Mouse (Mus musculus): ENCODE results near the gene Havcr1. TPM values are rescaled to one million over a fixed set of nuclear protein-coding genes. Genes with fewer than 3 reads are reported as not detected.

Gene Havcr1
- total and polyA plus RNA-seq, 3 experiments: 0.50 TPM; not detected in 2

DNA sequence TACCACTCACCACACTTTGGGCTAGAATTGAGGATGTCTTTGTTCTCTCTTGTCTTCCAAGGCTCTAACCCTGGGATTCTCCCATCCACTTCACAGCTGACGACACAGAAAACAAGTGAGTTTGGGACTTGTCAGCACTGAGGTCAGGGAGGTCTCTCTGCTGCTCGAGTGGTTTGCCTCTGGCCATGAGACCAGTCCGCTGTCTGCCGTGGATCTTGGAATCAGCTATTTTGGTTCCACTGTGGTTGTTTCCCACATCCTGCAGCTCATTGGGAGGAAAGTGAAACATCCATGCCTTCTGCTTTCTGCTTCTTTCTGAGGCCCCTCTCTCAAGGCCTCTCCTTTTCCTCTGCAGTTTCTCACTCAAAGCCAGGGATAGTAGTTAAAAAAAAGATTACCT, 85.0 kb downstream of the Havcr1 start:
- dilution Hi-C loops (cut with MboI; ENCODE audit: extremely low pct_ligation_motif_present, extremely low pct_unique_long_range_greater_than_20kb, low sequenced_read_pairs): no loop called here

More for the DNA sequence above, 85.0 kb downstream of the Havcr1 start:
- no peak overlapping the region for H3K4me2 ChIP-seq (ENCODE audit: insufficient read depth, low read depth, poor library complexity, severe bottlenecking)
- no peak overlapping the region for H3K27ac ChIP-seq (ENCODE audit: insufficient read depth, low read depth)
- no peak for TF ChIP-seq MYC (IDR thresholded peaks at IDR 0.05; ENCODE audit: low read depth, low read length)
- H3K79me2 ChIP-seq (replicated peaks; ENCODE audit: control insufficient read depth, extremely low read depth, insufficient read depth, poor library complexity, severe bottlenecking): no peaks in the 10 kb centered on the region
- H3K4me3 ChIP-seq (replicated peaks in 1 of 3; ENCODE audit: low read depth in 2 of 3, low read length in 2 of 3, poor library complexity in 1 of 3): no peak overlapping the region
- H3K9me3 ChIP-seq (replicated peaks; ENCODE audit: low read length): no peaks in the 10 kb centered on the region
- no peaks in the 10 kb centered on the region for H3K27me3 ChIP-seq (replicated peaks)
- peaks cover 0 to 5% of the 10 kb centered on the region in 2 experiments; a peak in 2 of 4 replicates for H3K4me1 ChIP-seq (ENCODE audit: control insufficient read depth in 1 of 2, insufficient read depth in 2 of 2)
- in situ Hi-C loops (cut with MboI; ENCODE audit: low pct_ligation_motif_present, low pct_unique_long_range_greater_than_20kb, low sequenced_read_pairs): no loop called here
- H3K9ac ChIP-seq (ENCODE audit: insufficient read depth, low read depth): no peak overlapping the region
- DNase-seq (ENCODE audit: extremely low read depth): no peak
- no peaks in the 10 kb centered on the region for H3K36me3 ChIP-seq (replicated peaks in 1 of 2; ENCODE audit: control insufficient read depth in 1 of 2, insufficient read depth in 1 of 2, low read length in 1 of 2)

Other genes with a start within 250 kb of the Havcr1 start
- not detected in 2 replicates for gene Gm12169, start 210.9 kb upstream of the Havcr1 start, total RNA-seq (2012; rRNA removed)
- gene Gm12169, start 210.9 kb upstream of the Havcr1 start, total RNA-seq (2014; rRNA removed): not detected in 2 replicates
- gene Gm12169, start 210.9 kb upstream of the Havcr1 start, polyA plus RNA-seq (2012; ENCODE audit: insufficient read length, low read depth): not detected in 2 replicates
- not detected in 2 replicates for gene BC053393, start 163.5 kb upstream of the Havcr1 start, total RNA-seq (2012; rRNA removed)
- gene BC053393, start 163.5 kb upstream of the Havcr1 start, total RNA-seq (2014; rRNA removed): not detected in 2 replicates
- gene BC053393, start 163.5 kb upstream of the Havcr1 start, polyA plus RNA-seq (2012; ENCODE audit: insufficient read length, low read depth): not detected in 2 replicates
- gene Dppa1, start 105.8 kb upstream of the Havcr1 start, total RNA-seq (2012; rRNA removed): not detected in 2 replicates
- gene Dppa1, start 105.8 kb upstream of the Havcr1 start, total RNA-seq (2014; rRNA removed): not detected in 2 replicates
- gene Dppa1, start 105.8 kb upstream of the Havcr1 start, polyA plus RNA-seq (2012; ENCODE audit: insufficient read length, low read depth): not detected in 2 replicates
- gene Timd2, start 28.0 kb upstream of the Havcr1 start, total RNA-seq (2012; rRNA removed): 66.3 and 75.1 TPM in 2 replicates
- 212 and 241 TPM in 2 replicates for gene Timd2, start 28.0 kb upstream of the Havcr1 start, total RNA-seq (2014; rRNA removed)
- gene Timd2, start 28.0 kb upstream of the Havcr1 start, polyA plus RNA-seq (2012; ENCODE audit: insufficient read length, low read depth): 119 and 133 TPM in 2 replicates
- gene Timd4, start 75.7 kb downstream of the Havcr1 start, total RNA-seq (2012; rRNA removed): not detected in 2 replicates
- not detected in 2 replicates for gene Timd4, start 75.7 kb downstream of the Havcr1 start, total RNA-seq (2014; rRNA removed)
- gene Timd4, start 75.7 kb downstream of the Havcr1 start, polyA plus RNA-seq (2012; ENCODE audit: insufficient read length, low read depth): not detected in 2 replicates